Mouse (Mus musculus) telencephalon, adult 2 months (tissue): ENCODE data around the gene Olfr71.

Experiments used
- DNase-seq: peaks from one replicate; pipeline ENCODE4 v3.0.0-alpha.2; 2011; ENCODE audit warnings: low read depth, low spot score

Olfr71 gene

GRCm38 (mm10) chr4:43713652-43714219 is 3.7 kb upstream of the Olfr71 start:
- DNase-seq = peak; percentile 49

GRCm38 (mm10) chr4:43711821-43712220 is 1.8 kb upstream of the Olfr71 start:
- no peak for DNase-seq

GRCm38 (mm10) chr4:43705991-43706390 is 4.1 kb downstream of the Olfr71 start:
- DNase-seq = no peak

DNA sequence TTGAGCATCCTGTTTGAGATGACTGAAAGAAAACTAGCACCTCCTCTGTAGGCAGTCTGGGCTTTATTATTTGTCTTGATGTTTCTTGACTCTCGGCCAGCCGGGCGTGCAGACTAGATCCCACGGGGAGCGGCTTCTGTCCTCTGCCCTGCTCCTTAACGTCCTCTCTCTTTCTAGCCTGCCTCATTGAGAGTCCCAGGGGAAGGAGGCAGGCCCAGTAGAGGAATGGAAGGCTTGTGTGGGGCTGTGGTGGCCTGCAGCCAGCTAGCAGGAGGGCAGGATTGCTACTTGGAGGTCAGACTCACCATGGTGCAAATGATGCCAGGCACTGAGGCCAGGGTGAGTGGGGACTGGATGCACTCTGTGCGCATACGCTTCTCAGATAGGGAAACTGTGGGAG is 6.2 kb downstream of the Olfr71 start:
- no peak for DNase-seq

GRCm38 (mm10) chr4:43703439-43703838 is 6.6 kb downstream of the Olfr71 start:
- DNase-seq = no peak

- no peak for DNase-seq
Measured at GRCm38 (mm10) chr4:43700707-43701106, 9.3 kb downstream of the Olfr71 start, which contains the start of gene Olfr70. Gene Olfr70, minus strand, starts transcription at chr4:43700807.

- DNase-seq = no peak
Measured at GRCm38 (mm10) chr4:43696561-43696960, 13.5 kb downstream of the Olfr71 start.

GRCm38 (mm10) chr4:43695249-43695671 is 14.8 kb downstream of the Olfr71 start:
- DNase-seq = no peak

- DNase-seq = no peak
Measured at GRCm38 (mm10) chr4:43694439-43695248, 15.4 kb downstream of the Olfr71 start.

DNA sequence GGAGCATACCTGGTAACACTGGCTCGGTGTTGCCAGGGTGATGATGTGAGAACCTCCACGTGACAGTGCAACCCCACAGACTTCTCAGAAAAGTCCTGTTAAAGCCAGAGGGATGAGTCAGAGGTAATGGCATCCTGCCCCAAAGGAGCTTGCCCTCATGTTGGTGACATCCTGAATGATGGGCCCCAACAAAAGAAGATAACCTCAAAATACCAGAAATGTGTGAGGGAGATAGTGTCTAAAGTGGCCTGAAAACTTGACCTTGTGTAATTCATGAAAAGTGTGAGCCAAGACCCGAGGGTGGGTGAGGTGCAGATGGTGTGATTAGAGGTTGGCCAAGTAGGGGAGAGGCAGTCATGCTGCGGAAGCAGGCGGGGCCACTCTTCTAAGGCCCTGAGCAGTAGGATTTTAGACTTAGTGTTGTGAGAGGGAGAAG is 16.2 kb downstream of the Olfr71 start:
- DNase-seq = no peak

- no peak for DNase-seq
Measured at GRCm38 (mm10) chr4:43691026-43691425, 19.0 kb downstream of the Olfr71 start.

DNA sequence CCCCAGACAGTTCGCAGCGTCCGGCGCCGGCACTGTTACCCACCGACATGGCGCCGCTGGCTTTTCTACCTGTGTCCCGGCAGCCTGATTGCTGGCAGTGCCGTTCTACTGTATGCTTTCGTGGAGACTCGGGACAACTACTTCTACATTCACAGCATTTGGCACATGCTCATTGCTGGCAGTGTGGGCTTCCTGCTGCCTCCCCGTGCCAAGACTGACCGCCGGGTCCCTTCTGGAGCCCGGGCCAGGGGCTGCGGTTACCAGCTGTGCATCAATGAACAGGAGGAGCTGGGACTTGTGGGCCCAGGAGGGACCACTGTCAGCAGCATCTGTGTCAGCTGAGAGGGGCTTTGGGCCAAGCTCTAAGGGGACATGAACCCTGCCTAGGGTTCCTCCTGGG is 20.0 kb downstream of the Olfr71 start:
- DNase-seq = no peak

- no peak for DNase-seq
Measured at GRCm38 (mm10) chr4:43679416-43680043, 30.5 kb downstream of the Olfr71 start.

DNA sequence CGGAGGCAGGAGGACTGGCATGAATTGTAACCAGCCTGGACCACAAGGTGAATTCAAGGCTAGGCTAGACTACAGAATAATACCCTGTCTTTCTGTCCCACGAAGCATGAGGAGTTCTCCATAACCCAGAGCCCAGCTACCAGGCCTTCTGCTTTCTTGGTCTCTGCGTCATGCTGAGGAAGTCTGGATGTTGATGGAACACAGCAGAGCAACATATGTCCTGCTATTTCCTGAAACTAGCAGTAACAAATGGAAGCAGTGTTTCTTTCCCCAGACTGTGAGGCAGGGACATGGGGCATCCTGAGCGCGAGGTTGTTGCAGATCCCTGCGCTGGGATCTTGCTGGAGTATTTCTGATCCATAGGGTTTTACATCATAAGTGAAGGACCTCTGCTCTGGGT is 31.5 kb downstream of the Olfr71 start:
- no peak for DNase-seq

DNA sequence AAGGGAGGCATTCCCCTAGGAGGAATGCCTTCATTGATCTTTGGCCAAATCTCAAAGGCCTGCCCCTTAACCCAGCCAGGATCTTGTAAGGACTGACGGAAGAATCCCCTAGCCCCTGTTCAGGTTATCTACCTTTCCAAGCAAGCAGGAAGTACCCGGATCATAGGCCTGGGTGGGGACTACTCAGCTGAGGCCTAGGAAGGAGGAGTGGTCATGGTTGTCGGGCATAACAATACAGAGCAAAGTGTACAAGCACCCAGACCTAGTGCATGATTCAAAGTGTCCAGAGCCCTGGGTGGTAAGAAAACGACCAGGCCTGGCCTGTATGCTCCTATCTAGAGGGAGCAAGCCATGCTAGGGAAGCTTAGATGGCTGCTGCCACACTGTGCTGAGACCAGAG is 34.4 kb downstream of the Olfr71 start:
- no peak for DNase-seq

- no peak for DNase-seq
Measured at GRCm38 (mm10) chr4:43674974-43675373, 35.1 kb downstream of the Olfr71 start.

DNA sequence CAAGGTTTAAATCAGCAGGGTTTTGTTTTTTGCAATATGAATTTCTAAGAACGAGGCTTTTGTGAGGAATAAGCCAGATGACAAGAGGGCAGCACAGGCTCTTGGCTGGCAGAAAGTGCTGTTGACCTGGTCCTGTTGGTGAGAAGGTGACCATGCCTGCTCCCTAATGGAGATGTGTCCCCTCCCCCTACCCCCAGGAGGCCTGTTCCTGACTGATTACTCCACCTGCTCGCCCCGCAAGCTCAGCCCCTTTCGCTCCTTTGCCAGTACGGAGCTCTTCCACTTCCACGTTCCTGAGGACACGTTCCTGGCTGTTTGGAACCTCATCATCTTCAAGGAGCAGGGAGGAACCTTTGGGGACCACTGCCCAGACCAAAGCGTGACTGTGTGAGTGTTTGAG is 36.4 kb downstream of the Olfr71 start:
- DNase-seq = no peak

GRCm38 (mm10) chr4:43672070-43672469 is 38.0 kb downstream of the Olfr71 start:
- DNase-seq = peak; percentile 71

DNA sequence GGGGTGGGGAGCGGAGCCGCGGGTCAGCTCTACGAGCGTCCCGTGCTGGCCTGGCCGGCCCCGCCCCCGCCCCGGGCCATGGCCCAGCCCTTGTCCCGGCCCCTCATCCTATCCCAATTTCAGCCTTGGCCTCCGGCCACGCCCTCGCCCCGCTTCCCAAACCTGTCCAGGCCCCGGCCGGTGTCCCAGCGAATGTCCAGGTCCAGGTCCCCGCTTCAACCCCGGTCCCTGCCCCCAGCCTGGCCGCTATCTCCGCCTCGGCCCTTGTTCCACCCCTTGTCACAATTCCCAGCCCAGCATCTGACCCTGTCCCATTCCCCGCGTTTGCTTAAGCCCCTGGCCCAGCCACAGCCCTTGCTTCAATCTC is 40.6 kb downstream of the Olfr71 start:
- DNase-seq = no peak

DNA sequence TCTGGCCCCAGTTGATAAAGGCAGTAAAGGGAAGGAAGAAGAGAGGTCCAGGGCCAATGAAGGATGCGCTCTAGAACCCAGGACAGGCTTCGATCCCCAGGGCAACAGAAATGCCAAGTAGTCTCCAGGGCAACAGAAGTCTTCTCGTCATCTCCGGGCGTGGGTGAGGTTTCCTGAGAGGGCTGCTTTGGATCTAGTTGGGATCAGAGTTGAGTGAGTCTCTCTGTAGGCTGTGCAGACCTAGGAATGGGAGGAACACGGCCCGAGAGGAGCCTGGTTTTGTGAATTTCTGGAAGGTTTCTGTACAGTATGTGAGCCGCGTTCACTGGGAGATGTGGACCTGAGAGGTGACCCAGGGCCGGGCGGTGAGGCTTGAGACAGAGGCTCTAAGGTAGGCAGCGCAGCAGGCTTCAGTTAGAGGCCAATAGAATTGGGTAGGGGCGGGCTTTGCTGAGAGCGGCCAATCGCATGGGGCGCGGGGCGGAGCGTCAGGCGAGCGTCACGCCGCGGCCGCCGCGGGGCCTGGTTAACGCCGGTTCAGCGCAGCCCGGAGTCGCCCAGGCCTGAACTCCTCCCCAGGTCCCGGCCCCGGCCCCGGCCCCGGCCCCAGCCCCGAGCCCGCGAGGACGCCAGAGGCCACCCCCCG is 41.1 kb downstream of the Olfr71 start, which contains the start of the genes Tmem8b and Fam221b:
TSS of gene Tmem8b (plus strand) at position 190 of the 646 bp plus-strand sequence.
TSS of gene Fam221b (minus strand) at position 364 of the 646 bp plus-strand sequence.
- peak; percentile 77 for DNase-seq

DNA sequence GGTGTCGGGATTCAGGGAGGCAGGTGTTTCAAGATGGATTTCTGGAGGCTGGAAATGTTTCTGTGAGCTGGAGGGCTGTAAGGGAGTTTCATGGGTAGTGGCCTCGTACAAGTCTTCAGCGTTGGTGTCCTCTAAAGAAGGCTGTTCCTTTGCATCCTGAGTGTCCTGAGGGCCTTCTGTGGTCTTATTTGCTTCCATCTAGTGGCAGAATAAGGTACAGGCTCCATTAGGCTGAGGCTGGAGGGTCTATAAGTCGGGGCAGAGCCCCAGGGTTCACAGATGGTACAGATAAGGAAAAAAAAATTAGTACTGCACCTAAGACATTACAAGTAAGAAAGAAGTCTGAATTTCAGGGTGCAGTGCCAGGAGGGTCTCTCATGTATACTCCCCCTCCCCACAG is 43.6 kb downstream of the Olfr71 start:
- DNase-seq = no peak

DNA sequence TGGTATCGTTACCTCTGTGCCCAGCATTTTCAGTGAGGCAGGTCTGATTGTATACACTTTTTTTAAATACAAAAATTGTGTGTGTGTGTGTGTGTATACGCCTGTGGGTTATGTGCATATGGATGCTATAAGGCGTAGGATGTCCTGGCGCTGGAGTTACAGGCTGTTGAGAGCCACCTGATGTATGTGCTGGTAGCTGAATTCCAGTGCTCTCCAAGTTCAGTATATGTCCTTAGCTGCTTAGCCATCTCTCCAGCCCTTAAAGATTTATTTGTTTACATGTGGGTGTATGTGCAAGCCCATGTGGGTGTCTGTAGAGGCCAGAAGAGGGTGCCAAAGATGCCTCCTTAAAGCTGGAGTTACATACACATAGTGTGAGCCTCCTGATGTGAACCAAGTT is 52.9 kb downstream of the Olfr71 start:
- no peak for DNase-seq
